Mouse (Mus musculus) kidney, embryonic 14.5 days (tissue): Measurements from ENCODE around the gene Scgb3a1. TPM values are rescaled to one million over a fixed set of nuclear protein-coding genes. Genes with fewer than 3 reads are reported as not detected.

Experiments used
- ATAC-seq: fragments of 200-750 bp; cut with Nextera tagmentation; 2 replicates; pipeline ENCODE4 v1.8.0; 2017; ENCODE audit warnings: moderate number of reproducible peaks, mild to moderate bottlenecking, moderate TSS enrichment, moderate library complexity; ENCODE audit not compliant: low FRiP score, low TSS enrichment
- H3K27ac ChIP-seq: fragments of 300-500 bp; sonication (generic); 2 replicates; pipeline ENCODE4 v1.5.1; 2014; ENCODE audit warnings: low read depth, mild to moderate bottlenecking, low read length, moderate library complexity, mixed read lengths
- H3K27me3 ChIP-seq: fragments of 300-500 bp; sonication (generic); 2 replicates; pipeline ENCODE4 v1.6.1; 2014; ENCODE audit warnings: mild to moderate bottlenecking, low read length; ENCODE audit not compliant: control insufficient read depth, insufficient read depth
- H3K36me3 ChIP-seq: fragments of 300-500 bp; sonication (generic); 2 replicates; pipeline ENCODE4 v1.6.1; 2014; ENCODE audit warnings: low read length, mixed read lengths; ENCODE audit not compliant: control insufficient read depth, insufficient read depth
- H3K4me1 ChIP-seq: fragments of 300-500 bp; sonication (generic); 2 replicates; pipeline ENCODE4 v1.6.1; 2014; ENCODE audit warnings: low read length, mixed read lengths; ENCODE audit not compliant: control insufficient read depth, insufficient read depth
- H3K4me2 ChIP-seq: fragments of 300-500 bp; sonication (generic); replicated peaks from 2 replicates; pipeline ENCODE4 v1.6.1; 2014; ENCODE audit warnings: low read depth, mild to moderate bottlenecking, low read length
- H3K4me3 ChIP-seq: fragments of 300-500 bp; sonication (generic); 2 replicates; pipeline ENCODE4 v1.5.1; 2014; ENCODE audit warnings: mild to moderate bottlenecking, low read length
- H3K9ac ChIP-seq: fragments of 300-500 bp; sonication (generic); 2 replicates; pipeline ENCODE4 v1.6.1; 2014; ENCODE audit warnings: low read depth, mild to moderate bottlenecking, low read length, moderate library complexity
- H3K9me3 ChIP-seq: fragments of 300-500 bp; sonication (generic); 2 replicates; pipeline ENCODE4 v1.6.1; 2016; ENCODE audit warnings: low read length; ENCODE audit not compliant: control insufficient read depth
- WGBS: fragments of 180-500 bp; shearing (Covaris S2); extraction: QIAGEN DNeasy Blood & Tissue Kit; methylation state at CpG from one replicate; pipeline ENCODE4 v1.1.7; 2014; 5-methylcytosine and 5-hydroxymethylcytosine counted together
- polyA plus RNA-seq: library from polyadenylated mRNA; unstranded; fragments of >200 nt; fragmentation: Nextera tagmentation; extraction: Ambion mirVana; gene quantifications from 2 replicates; pipeline ENCODE4 v1.2.1, GENCODE M21; 2014

Scgb3a1 gene
- polyA plus RNA-seq, 1 experiment from 2014 or later, result not detected

DNA sequence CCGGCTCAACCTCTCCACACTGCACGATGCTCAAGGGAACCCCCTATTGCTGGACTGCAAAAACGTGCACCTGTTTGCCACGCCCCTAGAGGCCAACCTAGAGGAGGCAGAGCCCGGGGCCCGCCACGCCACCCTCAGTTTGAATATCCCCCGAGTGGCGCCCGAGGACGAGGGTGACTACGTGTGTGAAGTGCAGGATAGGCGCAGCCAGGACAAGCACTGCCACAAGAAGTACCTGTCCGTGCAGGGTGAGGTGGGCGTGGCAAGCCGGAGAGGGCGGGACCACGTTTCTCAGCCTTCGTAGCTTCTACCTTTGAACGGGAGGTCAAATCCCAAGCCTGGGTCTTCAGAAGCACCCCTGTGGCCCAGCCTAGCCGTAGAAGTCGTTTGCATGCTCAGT is 29.3 kb upstream of the Scgb3a1 start:
- Histone ChIP-seq H3K27me3 (peaks cover 31% of the 10 kb centered on the region), H3K4me1 (no peaks in the 10 kb centered on the region), H3K4me2 (peak overlapping the region; percentile 31), H3K36me3 (no peaks in the 10 kb centered on the region), H3K9me3 (no peaks in the 10 kb centered on the region), H3K27ac (no peak overlapping the region), H3K4me3 (peak overlapping the region; percentile 9), H3K9ac (no peak overlapping the region)
- 0 out of 2 replicates have a peak, but pooled peaks have one; percentile 16 for ATAC-seq
- 9% methylated on average over 22 of the region's 22 CpGs for WGBS

DNA sequence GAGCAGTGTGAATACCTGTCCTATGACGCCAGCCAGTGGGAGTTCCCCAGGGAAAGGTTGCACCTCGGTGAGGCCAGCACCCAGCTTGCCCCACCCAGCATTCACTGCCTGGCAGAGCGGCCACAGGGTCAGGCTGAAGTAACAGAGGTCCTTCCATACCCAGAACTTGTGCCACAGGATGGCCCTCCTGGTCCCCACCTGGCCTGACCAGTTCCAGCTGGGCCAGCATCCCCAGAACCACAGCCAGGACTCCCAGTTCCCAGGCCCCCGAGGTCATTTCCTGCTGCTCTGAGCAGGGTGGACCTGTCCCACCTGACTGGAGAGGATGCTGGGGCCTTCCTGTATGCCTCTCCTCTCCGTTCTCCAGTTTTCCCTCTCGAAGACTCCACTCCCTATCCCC is 27.7 kb upstream of the Scgb3a1 start:
- Histone ChIP-seq H3K4me1 (no peaks in the 10 kb centered on the region), H3K36me3 (no peaks in the 10 kb centered on the region), H3K4me2 (no peak overlapping the region), H3K4me3 (no peak overlapping the region), H3K27me3 (peaks cover 31% of the 10 kb centered on the region), H3K27ac (no peak overlapping the region), H3K9me3 (no peaks in the 10 kb centered on the region), H3K9ac (no peak overlapping the region)
- WGBS, result 55% methylated on average over 6 of the region's 6 CpGs
- ATAC-seq, result no peak

DNA sequence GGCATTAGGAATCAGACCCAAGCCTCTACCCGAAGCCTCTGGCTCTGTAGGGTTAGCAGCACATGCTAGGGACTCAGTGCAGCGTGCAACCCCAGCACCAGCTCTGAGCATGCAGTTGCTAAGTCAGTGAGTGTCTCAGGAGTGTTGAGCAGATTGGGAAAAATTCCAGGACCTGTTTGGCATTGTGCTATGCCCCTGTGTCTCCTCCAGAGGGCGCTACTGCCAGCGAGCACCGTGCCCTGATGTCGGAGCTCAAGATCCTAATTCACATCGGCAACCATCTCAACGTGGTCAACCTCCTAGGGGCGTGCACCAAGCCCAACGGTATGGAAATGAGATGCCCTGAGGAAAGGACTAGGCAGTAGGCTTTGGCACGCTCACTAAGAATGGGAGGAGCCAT is 27.0 kb upstream of the Scgb3a1 start:
- Histone ChIP-seq H3K36me3 (no peaks in the 10 kb centered on the region), H3K27me3 (peaks cover 31% of the 10 kb centered on the region), H3K4me1 (no peaks in the 10 kb centered on the region), H3K4me3 (no peak overlapping the region), H3K9ac (no peak overlapping the region), H3K27ac (no peak overlapping the region), H3K4me2 (peak overlapping the region; percentile 25), H3K9me3 (no peaks in the 10 kb centered on the region)
- peak; percentile 25; the same call in 1 of the 2 replicates for ATAC-seq
- 7% methylated on average over 11 of the region's 11 CpGs for WGBS

DNA sequence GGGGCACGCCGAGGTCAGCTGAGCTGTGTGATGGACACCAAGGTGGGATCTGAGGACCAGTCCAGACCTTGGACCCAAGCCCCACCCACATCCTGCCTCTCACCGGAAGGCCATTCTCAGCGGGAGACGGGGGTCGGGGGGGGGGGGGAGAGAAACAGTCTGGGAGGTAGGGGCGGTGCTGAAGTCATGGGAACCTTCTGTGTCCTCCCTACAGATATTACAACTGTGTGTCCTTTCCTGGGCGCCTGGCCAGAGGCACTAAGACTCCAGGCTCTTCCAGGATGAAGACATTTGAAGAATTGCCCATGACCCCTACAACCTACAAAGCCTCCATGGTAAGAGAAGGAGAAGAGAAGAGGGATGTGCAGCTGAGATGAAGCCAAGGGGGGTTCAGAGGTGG is 17.7 kb upstream of the Scgb3a1 start:
- Histone ChIP-seq H3K4me2 (no peak overlapping the region), H3K27ac (no peak overlapping the region), H3K36me3 (no peaks in the 10 kb centered on the region), H3K9ac (no peak overlapping the region), H3K27me3 (no peaks in the 10 kb centered on the region), H3K9me3 (no peaks in the 10 kb centered on the region), H3K4me3 (no peak overlapping the region), H3K4me1 (peaks cover 3% of the 10 kb centered on the region; the same call in 1 of the 2 replicates)
- WGBS, result 77% methylated on average over 4 of the region's 8 CpGs
- ATAC-seq, result 0 out of 2 replicates have a peak, but pooled peaks have one; percentile 41

DNA sequence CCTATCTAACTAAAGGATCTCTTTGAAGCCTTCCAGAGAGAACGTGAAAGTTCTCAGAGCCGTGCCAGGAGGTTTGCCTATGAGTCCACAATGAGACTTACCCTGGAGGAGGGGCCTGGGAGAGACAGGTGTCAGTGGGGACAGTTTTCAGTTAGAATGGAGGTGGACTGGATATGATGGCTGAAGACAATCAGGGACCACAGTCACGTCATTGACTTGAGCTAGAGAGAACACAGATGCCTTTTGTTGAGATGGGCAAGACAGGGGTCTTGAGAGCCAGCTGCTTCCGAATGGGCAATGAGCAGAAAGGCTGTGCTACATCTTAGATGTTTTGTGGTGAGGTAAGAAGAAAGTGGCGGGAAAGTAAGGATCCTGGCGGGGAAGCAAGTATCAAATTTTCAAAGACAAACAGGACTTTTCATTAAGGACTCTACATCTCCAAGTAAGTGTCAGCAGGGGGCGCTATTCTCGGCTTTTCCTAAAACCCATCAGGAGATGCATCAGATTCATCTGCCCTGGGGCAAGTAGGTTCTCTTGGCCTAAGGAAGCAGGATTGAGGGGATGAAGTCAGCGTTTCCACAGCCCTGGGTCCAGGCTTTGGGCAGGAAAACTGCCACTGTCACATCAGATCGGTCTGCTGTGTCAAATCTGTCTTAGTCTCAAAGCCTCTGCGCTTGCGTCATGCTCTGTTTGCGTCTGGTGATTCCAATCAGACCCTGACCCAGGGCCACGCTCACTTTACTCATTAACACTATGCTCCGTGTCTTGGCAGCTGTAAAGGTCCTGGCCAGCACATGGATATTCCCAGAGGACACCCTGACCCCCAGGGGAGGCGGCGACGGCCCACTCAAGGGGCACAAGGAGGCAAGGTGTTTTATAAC is 13.1 kb upstream of the Scgb3a1 start:
- Histone ChIP-seq H3K9ac (no peak overlapping the region), H3K4me3 (no peak overlapping the region), H3K4me1 (peaks cover 10% of the 10 kb centered on the region), H3K4me2 (peak overlapping the region; percentile 25; the same call in 1 of the 2 replicates), H3K27ac (no peak overlapping the region), H3K36me3 (no peaks in the 10 kb centered on the region), H3K9me3 (no peaks in the 10 kb centered on the region; the same call in 1 of the 2 replicates), H3K27me3 (no peaks in the 10 kb centered on the region)
- ATAC-seq, result peak; percentile 44
- 35% methylated on average over 18 of the region's 18 CpGs for WGBS

DNA sequence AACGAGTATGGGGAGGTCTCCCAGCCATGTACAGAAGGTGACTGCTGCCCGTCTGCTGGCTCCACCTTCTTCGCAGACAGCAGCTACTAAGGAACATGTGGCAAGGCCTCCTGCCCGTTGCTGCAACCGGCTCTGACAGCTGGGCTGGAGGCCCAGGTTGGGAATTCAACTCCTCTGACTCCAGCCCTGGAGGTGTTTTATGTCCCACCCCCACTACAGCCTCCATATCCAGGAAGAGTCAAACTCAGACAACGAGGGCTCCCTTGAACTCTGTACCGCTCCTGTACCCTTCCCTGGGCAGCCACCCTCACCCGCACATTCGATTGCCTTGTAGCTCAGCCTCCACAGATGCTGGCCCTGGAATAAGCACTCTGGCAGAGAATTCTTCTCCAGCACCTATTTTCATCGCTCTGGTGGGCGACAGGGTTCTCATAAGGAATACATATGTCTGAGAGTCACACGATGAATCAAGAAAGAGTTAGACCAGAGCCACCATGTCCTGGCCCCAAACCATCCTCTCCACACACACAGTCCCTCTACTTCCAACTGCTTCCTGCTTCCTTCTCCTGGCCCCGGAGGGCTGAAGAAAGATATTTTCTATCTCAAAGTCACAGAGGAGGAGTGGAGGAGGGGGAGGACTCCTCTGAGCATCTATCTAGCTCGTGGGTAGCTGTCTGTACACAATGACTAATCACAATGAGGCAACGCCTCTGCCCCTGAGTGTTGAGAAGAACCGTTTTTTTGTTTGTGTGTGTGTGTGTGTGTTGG is 12.2 kb upstream of the Scgb3a1 start:
- Histone ChIP-seq H3K4me1 (peaks cover 10% of the 10 kb centered on the region), H3K27me3 (no peaks in the 10 kb centered on the region), H3K4me2 (peak overlapping the region; percentile 25; the same call in 1 of the 2 replicates), H3K27ac (no peak overlapping the region), H3K36me3 (no peaks in the 10 kb centered on the region), H3K9me3 (no peaks in the 10 kb centered on the region; the same call in 1 of the 2 replicates), H3K4me3 (no peak overlapping the region), H3K9ac (no peak overlapping the region)
- 52% methylated on average over 16 of the region's 16 CpGs for whole genome bisulfite sequencing
- peak; percentile 36 for ATAC-seq

DNA sequence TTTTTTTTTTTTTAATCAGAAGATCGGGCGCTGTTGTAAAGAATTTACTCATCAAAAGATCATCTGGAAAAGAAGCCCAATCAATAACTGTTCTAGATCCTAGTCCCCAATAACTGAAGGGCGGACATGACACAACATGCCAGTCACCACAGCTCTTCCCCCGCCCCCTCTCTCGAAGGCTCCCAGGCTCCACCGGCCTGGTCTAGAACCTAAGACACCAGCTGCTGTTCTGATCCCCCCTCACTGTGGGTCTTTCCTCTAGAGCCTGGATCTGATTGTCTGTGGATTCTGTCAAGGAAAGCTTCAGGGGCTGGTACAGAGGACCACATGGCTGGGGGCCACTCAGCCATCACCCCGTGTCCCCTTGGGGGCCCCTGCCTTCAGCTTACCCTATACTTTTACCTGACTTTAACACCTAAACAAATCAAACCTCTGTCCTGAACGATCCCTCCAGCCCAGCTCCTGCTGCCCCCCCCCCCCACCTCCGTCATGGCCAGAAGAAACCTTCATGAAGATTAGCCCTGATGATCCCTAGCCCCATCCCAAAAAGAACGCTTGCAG is 11.6 kb upstream of the Scgb3a1 start:
- Histone ChIP-seq H3K4me3 (no peak overlapping the region), H3K27ac (no peak overlapping the region), H3K36me3 (no peaks in the 10 kb centered on the region), H3K9ac (no peak overlapping the region), H3K9me3 (no peaks in the 10 kb centered on the region; the same call in 1 of the 2 replicates), H3K4me1 (peaks cover 10% of the 10 kb centered on the region), H3K4me2 (no peak overlapping the region), H3K27me3 (no peaks in the 10 kb centered on the region)
- 86% methylated on average over 10 of the region's 10 CpGs for WGBS
- no peak for ATAC-seq

DNA sequence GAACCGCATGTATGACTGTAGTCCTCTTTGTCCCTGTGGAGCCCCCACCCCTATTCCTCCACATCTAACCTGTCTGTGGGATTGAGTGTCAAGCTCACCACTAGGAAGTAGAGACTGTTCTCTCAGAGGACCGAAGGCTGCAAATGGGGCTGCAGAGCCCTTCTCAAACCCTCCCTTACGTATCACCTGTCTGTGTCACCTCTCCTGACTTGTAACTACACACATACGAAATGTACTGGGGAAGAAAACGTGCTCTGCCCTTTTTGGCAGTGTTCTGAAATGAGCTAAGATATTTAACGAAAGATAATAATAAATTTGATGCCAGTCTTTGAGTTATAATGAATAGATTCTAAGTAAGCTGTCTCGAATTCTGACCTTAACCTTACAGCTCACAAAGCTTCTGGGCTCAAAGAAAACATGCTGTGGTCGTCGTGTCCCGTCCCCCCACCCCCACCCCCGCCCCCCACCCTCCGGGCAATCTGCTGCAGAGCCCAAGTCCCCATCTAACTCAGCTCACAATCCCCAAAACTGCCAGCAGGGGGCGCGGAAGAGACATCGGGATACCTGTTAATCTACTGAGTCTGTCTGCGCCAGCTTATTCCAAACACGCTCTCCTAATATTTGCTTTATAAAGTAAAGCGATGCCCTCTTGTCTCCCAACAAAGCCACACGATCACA is 10.9 kb upstream of the Scgb3a1 start:
- Histone ChIP-seq H3K4me2 (peak overlapping the region; percentile 27; the same call in 1 of the 2 replicates), H3K36me3 (no peaks in the 10 kb centered on the region), H3K4me1 (peaks cover 10% of the 10 kb centered on the region), H3K27me3 (no peaks in the 10 kb centered on the region), H3K4me3 (no peak overlapping the region), H3K9ac (no peak overlapping the region; the same call in 1 of the 2 replicates), H3K9me3 (no peaks in the 10 kb centered on the region; the same call in 1 of the 2 replicates), H3K27ac (no peak overlapping the region)
- peak; percentile 71 for ATAC-seq
- 24% methylated on average over 19 of the region's 19 CpGs for WGBS
